In genomic region chr6:84585686-84586300, GRCm38 (mm10) we compare ENCODE assay signal across 10 mouse cellular contexts. TPM values are rescaled to one million over a fixed set of nuclear protein-coding genes. Genes with fewer than 3 reads are reported as not detected.
DNase-seq lines count a peak whose midpoint lies in the region; ATAC-seq and TF ChIP-seq lines count a peak whose summit lies in the region.
"Had no signal": no experiment of that assay in that cellular context is flagged by ENCODE, and none has a peak within 500 bp of the region (broad histone marks: within the 10 kb centered on the region; RNA-seq: fewer than 3 reads in every experiment).

No protein-coding gene starts in this region.

- H3K9ac ChIP-seq in neural tube, embryonic 15.5 days (replicated peaks), result 0 out of 2 replicates have a peak overlapping the region, but pooled peaks have one; percentile 2

- H3K4me2 ChIP-seq in neural tube, embryonic 15.5 days, result peak overlapping the region; percentile 94

- 1% methylated on average over 37 of the region's 37 CpGs for WGBS in lung, adult 2 months
- under 1% methylated on average over 37 of the region's 37 CpGs for WGBS in limb, embryonic 10.5 days
- WGBS in neural tube, embryonic 15.5 days, result under 1% methylated on average over 37 of the region's 37 CpGs
- 1% methylated on average over 37 of the region's 37 CpGs for WGBS in cerebellum, adult 2 months

- peaks cover 49% of the 10 kb centered on the region for H3K36me3 ChIP-seq in limb, embryonic 10.5 days
- no peaks in the 10 kb centered on the region for H3K36me3 ChIP-seq in neural tube, embryonic 15.5 days

- TF ChIP-seq CTCF in lung, adult 2 months (IDR thresholded peaks at IDR 0.05; ENCODE audit: insufficient read depth, low read length), result no peak
- no peak for TF ChIP-seq CTCF in cerebellum, adult 2 months (IDR thresholded peaks at IDR 0.05; ENCODE audit: borderline replicate concordance, insufficient read depth, low read depth, low read length)

- no peak for ATAC-seq in neural tube, embryonic 15.5 days (ENCODE audit: low FRiP score)

- peaks cover 22% of the 10 kb centered on the region for H3K4me1 ChIP-seq in lung, adult 2 months (ENCODE audit: control insufficient read depth, insufficient read depth, low read length)
- H3K4me1 ChIP-seq in limb, embryonic 10.5 days, result peaks cover 84% of the 10 kb centered on the region
- peaks cover 74% of the 10 kb centered on the region for H3K4me1 ChIP-seq in neural tube, embryonic 15.5 days
- H3K4me1 ChIP-seq in cerebellum, adult 2 months (ENCODE audit: control insufficient read depth, insufficient read depth, low read length), result peaks cover 3% of the 10 kb centered on the region; the same call in 1 of the 2 replicates

- no peak for DNase-seq in lung, adult 2 months
- no peak for DNase-seq in lung, adult 18-20 months
- DNase-seq in heart, adult 8-10 months (ENCODE audit: low spot score), result peak; percentile 16
- DNase-seq in limb, embryonic 10.5 days (ENCODE audit: low spot score), result peak; percentile 66
- no peak for DNase-seq in cerebellum, adult 2 months
- DNase-seq in layer of hippocampus, adult 9-11 months, result no peak
- no peak for DNase-seq in right cerebral cortex, adult 2 months (ENCODE audit: low spot score in 2 of 2)

- peaks cover 69% of the 10 kb centered on the region for H3K27me3 ChIP-seq in limb, embryonic 10.5 days (ENCODE audit: low read depth, poor library complexity, severe bottlenecking)
- peaks cover 93% of the 10 kb centered on the region for H3K27me3 ChIP-seq in neural tube, embryonic 15.5 days (replicated peaks)
- H3K27me3 ChIP-seq in cerebellum, adult 2 months (ENCODE audit: control insufficient read depth, insufficient read depth, low read length), result peaks cover 16% of the 10 kb centered on the region; the same call in 1 of the 2 replicates

- H3K27ac ChIP-seq in limb, embryonic 10.5 days, result peak overlapping the region; percentile 95
- no peak overlapping the region for H3K27ac ChIP-seq in neural tube, embryonic 15.5 days (replicated peaks)
- no peak overlapping the region for H3K27ac ChIP-seq in cerebellum, adult 2 months (ENCODE audit: insufficient read depth, low read length)

- H3K4me3 ChIP-seq in lung, adult 2 months (replicated peaks; ENCODE audit: extremely low read depth, low read depth, low read length), result peak overlapping the region; percentile 63
- H3K4me3 ChIP-seq in limb, embryonic 10.5 days, result peak overlapping the region; percentile 81
- peak overlapping the region; percentile 33 for H3K4me3 ChIP-seq in neural tube, embryonic 15.5 days (replicated peaks)
- no peak overlapping the region for H3K4me3 ChIP-seq in cerebellum, adult 2 months (replicated peaks; ENCODE audit: insufficient read depth, low read depth, low read length)
- H3K4me3 ChIP-seq: erythroblast, embryonic 14.5 days had no signal

- TF ChIP-seq POLR2A in lung, adult 2 months (IDR thresholded peaks at IDR 0.05; ENCODE audit: borderline replicate concordance, extremely low read depth, low read depth, low read length), result no peak
- no peak for TF ChIP-seq POLR2A in cerebellum, adult 2 months (IDR thresholded peaks at IDR 0.05; ENCODE audit: borderline replicate concordance, insufficient read depth, low read length)

- H3K9me3 ChIP-seq in limb, embryonic 10.5 days (replicated peaks), result no peaks in the 10 kb centered on the region
- H3K9me3 ChIP-seq in neural tube, embryonic 15.5 days (replicated peaks), result no peaks in the 10 kb centered on the region

RNA-seq across cellular contexts. Expression of gene Cyp26b1, which starts 7.9 kb away (rescaled TPM):
- 4.1 and 8.6 TPM in 2 replicates for polyA plus RNA-seq in lung, adult 2 months (2012; rRNA removed)
- 10 to 100 TPM in 3 of 4 experiments, 1 to 10 TPM in 1; 3.0 to 20.4 (median 14.1) TPM for total RNA-seq in heart, adult 8-10 months (2022)
- polyA plus RNA-seq in limb, embryonic 10.5 days (2016; fragmentation: Nextera tagmentation; extraction: Ambion mirVana), result 32.7 and 47.1 TPM in 2 replicates
- 10.2 and 11.6 TPM in 2 replicates for polyA plus RNA-seq in neural tube, embryonic 15.5 days (2015; fragmentation: Nextera tagmentation; extraction: Ambion mirVana)
- polyA plus RNA-seq in cerebellum, adult 2 months (2012; rRNA removed), result 13.6 and 14.5 TPM in 2 replicates
- total RNA-seq: MEL had no signal
- polyA plus RNA-seq: erythroblast, embryonic 14.5 days had no signal

Comparison
In these comparisons a context has a peak if more than half of its experiments do, and no peak if none do; other contexts are left out.
1. DNase-seq: peak in heart, adult 8-10 months (single experiment) and limb, embryonic 10.5 days (single experiment); none in lung, adult 2 months (single experiment), lung, adult 18-20 months (0 of 2), cerebellum, adult 2 months (0 of 2), layer of hippocampus, adult 9-11 months (single experiment) and right cerebral cortex, adult 2 months (0 of 2).